Comparison of ENCODE assay signal across 19 mouse cellular contexts in genomic region chr4:110155954-110156353, GRCm38 (mm10).
DNase-seq lines count a peak whose midpoint lies in the region; ATAC-seq and TF ChIP-seq lines count a peak whose summit lies in the region.
"Had no signal": no experiment of that assay in that cellular context is flagged by ENCODE, and none has a peak within 500 bp of the region (broad histone marks: within the 10 kb centered on the region; RNA-seq: fewer than 3 reads in every experiment).

No protein-coding gene starts in this region.

- TF ChIP-seq CTCF in hindbrain, postnatal 0 days (IDR thresholded peaks at IDR 0.05; ENCODE audit: low read depth): no peak
- no peak for TF ChIP-seq CTCF in midbrain, postnatal 0 days (IDR thresholded peaks at IDR 0.05)

- H3K27me3 ChIP-seq in hindbrain, embryonic 10.5 days (ENCODE audit: insufficient read depth, poor library complexity, severe bottlenecking): peaks cover 4% of the 10 kb centered on the region; the same call in 1 of the 2 replicates
- H3K27me3 ChIP-seq in hindbrain, postnatal 0 days (ENCODE audit: insufficient read depth, low read length): no peaks in the 10 kb centered on the region
- H3K27me3 ChIP-seq in midbrain, embryonic 10.5 days (ENCODE audit: low read depth, poor library complexity, severe bottlenecking): no peaks in the 10 kb centered on the region
- no peaks in the 10 kb centered on the region for H3K27me3 ChIP-seq in midbrain, postnatal 0 days (ENCODE audit: insufficient read depth, low read length)
- no peaks in the 10 kb centered on the region for H3K27me3 ChIP-seq in neural tube, embryonic 13.5 days
- no peaks in the 10 kb centered on the region for H3K27me3 ChIP-seq in neural tube, embryonic 15.5 days (replicated peaks)
- H3K27me3 ChIP-seq: embryonic facial prominence, embryonic 12.5 days; forebrain, embryonic 12.5 days; heart, embryonic 13.5 days; intestine, embryonic 15.5 days had no signal

- peaks cover 40% of the 10 kb centered on the region for H3K4me1 ChIP-seq in hindbrain, embryonic 10.5 days (replicated peaks)
- peaks cover 16% of the 10 kb centered on the region for H3K4me1 ChIP-seq in hindbrain, postnatal 0 days (ENCODE audit: insufficient read depth, low read length)
- H3K4me1 ChIP-seq in midbrain, embryonic 10.5 days: peaks cover 49% of the 10 kb centered on the region
- H3K4me1 ChIP-seq in midbrain, postnatal 0 days (ENCODE audit: insufficient read depth, low read length): peaks cover 10% of the 10 kb centered on the region; the same call in 1 of the 2 replicates
- H3K4me1 ChIP-seq in neural tube, embryonic 13.5 days (replicated peaks): peaks cover 39% of the 10 kb centered on the region
- peaks cover 14% of the 10 kb centered on the region for H3K4me1 ChIP-seq in neural tube, embryonic 15.5 days
- H3K4me1 ChIP-seq: embryonic facial prominence, embryonic 12.5 days; intestine, embryonic 15.5 days had no signal

- no peak for DNase-seq in hindbrain, embryonic 10.5 days (ENCODE audit: low spot score)
- DNase-seq in hindbrain, postnatal 0 days (ENCODE audit: low spot score): no peak
- DNase-seq in midbrain, embryonic 10.5 days (ENCODE audit: low spot score): peak; percentile 23
- DNase-seq in midbrain, postnatal 0 days (ENCODE audit: low spot score): no peak
- DNase-seq in testis, postnatal 10 days (ENCODE audit: low spot score): no peak
- DNase-seq: adrenal gland, adult 8-10 months; adrenal gland, postnatal 36 days; cerebellum, adult 2 months; cerebellum, postnatal 10 days; forebrain, postnatal 0 days; gastrocnemius, postnatal 14 days; heart, postnatal 36 days had no signal

- H3K27ac ChIP-seq in hindbrain, embryonic 10.5 days: peak overlapping the region; percentile 60; the same call in 1 of the 2 replicates
- H3K27ac ChIP-seq in hindbrain, postnatal 0 days: no peak overlapping the region
- peak overlapping the region; percentile 71 for H3K27ac ChIP-seq in midbrain, embryonic 10.5 days (replicated peaks)
- no peak overlapping the region for H3K27ac ChIP-seq in midbrain, postnatal 0 days (ENCODE audit: low read depth, low read length)
- peak overlapping the region; percentile 49; the same call in 1 of the 2 replicates for H3K27ac ChIP-seq in neural tube, embryonic 13.5 days (replicated peaks)
- H3K27ac ChIP-seq in neural tube, embryonic 15.5 days (replicated peaks): no peak overlapping the region
- H3K27ac ChIP-seq: embryonic facial prominence, embryonic 12.5 days; forebrain, embryonic 12.5 days; heart, embryonic 13.5 days; intestine, embryonic 15.5 days had no signal

- no peak for ATAC-seq in hindbrain, postnatal 0 days
- ATAC-seq in midbrain, postnatal 0 days (ENCODE audit: low FRiP score): no peak
- no peak for ATAC-seq in neural tube, embryonic 13.5 days (ENCODE audit: low read depth)
- no peak for ATAC-seq in neural tube, embryonic 15.5 days (ENCODE audit: low FRiP score)
- ATAC-seq: forebrain, postnatal 0 days; intestine, embryonic 15.5 days had no signal

- H3K9me3 ChIP-seq in hindbrain, embryonic 10.5 days: no peaks in the 10 kb centered on the region
- H3K9me3 ChIP-seq in hindbrain, postnatal 0 days (ENCODE audit: low read length): no peaks in the 10 kb centered on the region
- H3K9me3 ChIP-seq in midbrain, embryonic 10.5 days (replicated peaks): no peaks in the 10 kb centered on the region
- no peaks in the 10 kb centered on the region for H3K9me3 ChIP-seq in midbrain, postnatal 0 days (ENCODE audit: low read length)
- no peaks in the 10 kb centered on the region for H3K9me3 ChIP-seq in neural tube, embryonic 13.5 days
- no peaks in the 10 kb centered on the region for H3K9me3 ChIP-seq in neural tube, embryonic 15.5 days (replicated peaks)
- H3K9me3 ChIP-seq: embryonic facial prominence, embryonic 12.5 days; forebrain, embryonic 12.5 days; heart, embryonic 13.5 days; intestine, embryonic 15.5 days had no signal

- no peaks in the 10 kb centered on the region for H3K36me3 ChIP-seq in hindbrain, embryonic 10.5 days
- no peaks in the 10 kb centered on the region for H3K36me3 ChIP-seq in hindbrain, postnatal 0 days (ENCODE audit: insufficient read depth, low read length)
- H3K36me3 ChIP-seq in midbrain, embryonic 10.5 days: no peaks in the 10 kb centered on the region
- H3K36me3 ChIP-seq in midbrain, postnatal 0 days (ENCODE audit: insufficient read depth, low read length): no peaks in the 10 kb centered on the region
- H3K36me3 ChIP-seq in neural tube, embryonic 13.5 days: no peaks in the 10 kb centered on the region
- no peaks in the 10 kb centered on the region for H3K36me3 ChIP-seq in neural tube, embryonic 15.5 days
- H3K36me3 ChIP-seq: embryonic facial prominence, embryonic 12.5 days; forebrain, embryonic 12.5 days; G1E; heart, embryonic 13.5 days; intestine, embryonic 15.5 days had no signal

- no peak overlapping the region for H3K4me3 ChIP-seq in hindbrain, embryonic 10.5 days
- no peak overlapping the region for H3K4me3 ChIP-seq in hindbrain, postnatal 0 days (ENCODE audit: low read length)
- H3K4me3 ChIP-seq in midbrain, embryonic 10.5 days: no peak overlapping the region
- H3K4me3 ChIP-seq in midbrain, postnatal 0 days (ENCODE audit: low read depth, low read length): no peak overlapping the region
- H3K4me3 ChIP-seq in neural tube, embryonic 13.5 days: no peak overlapping the region
- H3K4me3 ChIP-seq in neural tube, embryonic 15.5 days (replicated peaks): no peak overlapping the region
- H3K4me3 ChIP-seq: embryonic facial prominence, embryonic 12.5 days; forebrain, embryonic 12.5 days; heart, embryonic 13.5 days; intestine, embryonic 15.5 days had no signal

- no peak overlapping the region for H3K9ac ChIP-seq in hindbrain, postnatal 0 days (replicated peaks; ENCODE audit: low read length)
- H3K9ac ChIP-seq in midbrain, postnatal 0 days (replicated peaks; ENCODE audit: low read length, poor library complexity, severe bottlenecking): no peak overlapping the region
- no peak overlapping the region for H3K9ac ChIP-seq in neural tube, embryonic 13.5 days
- no peak overlapping the region for H3K9ac ChIP-seq in neural tube, embryonic 15.5 days (replicated peaks)
- H3K9ac ChIP-seq: embryonic facial prominence, embryonic 12.5 days; forebrain, embryonic 12.5 days; forebrain, postnatal 0 days; heart, embryonic 13.5 days; intestine, embryonic 15.5 days had no signal

- H3K4me2 ChIP-seq in hindbrain, postnatal 0 days (ENCODE audit: low read depth, low read length): no peak overlapping the region
- no peak overlapping the region for H3K4me2 ChIP-seq in midbrain, postnatal 0 days (ENCODE audit: low read depth, low read length, poor library complexity, severe bottlenecking)
- H3K4me2 ChIP-seq in neural tube, embryonic 13.5 days: no peak overlapping the region
- no peak overlapping the region for H3K4me2 ChIP-seq in neural tube, embryonic 15.5 days
- H3K4me2 ChIP-seq: embryonic facial prominence, embryonic 12.5 days; forebrain, embryonic 12.5 days; heart, embryonic 13.5 days; intestine, embryonic 15.5 days had no signal

- WGBS in hindbrain, embryonic 10.5 days: 56% methylated on average over 2 of the region's 2 CpGs
- 58% methylated on average over 2 of the region's 2 CpGs for WGBS in hindbrain, postnatal 0 days
- 49% methylated on average over 2 of the region's 2 CpGs for WGBS in midbrain, embryonic 10.5 days
- 45% methylated on average over 2 of the region's 2 CpGs for WGBS in midbrain, postnatal 0 days
- WGBS in neural tube, embryonic 13.5 days: 22% methylated on average over 2 of the region's 2 CpGs
- WGBS in neural tube, embryonic 15.5 days: 28% methylated on average over 2 of the region's 2 CpGs

Comparison
In these comparisons a context has a peak if more than half of its experiments do, and no peak if none do; other contexts are left out.
1. H3K27ac ChIP-seq: peak in hindbrain, embryonic 10.5 days (single experiment), midbrain, embryonic 10.5 days (single experiment) and neural tube, embryonic 13.5 days (single experiment); none in hindbrain, postnatal 0 days (single experiment), midbrain, postnatal 0 days (single experiment) and neural tube, embryonic 15.5 days (single experiment).